In genomic region chr13:64369805-64370172, GRCm38 (mm10) we compare ENCODE assay signal across 8 mouse cellular contexts. TPM values are rescaled to one million over a fixed set of nuclear protein-coding genes. Genes with fewer than 3 reads are reported as not detected.
DNase-seq lines count a peak whose midpoint lies in the region; ATAC-seq and TF ChIP-seq lines count a peak whose summit lies in the region.

No protein-coding gene starts in this region.

- no peak for TF ChIP-seq CTCF in spleen, adult 2 months (IDR thresholded peaks at IDR 0.05; ENCODE audit: extremely low read depth, insufficient read depth, insufficient read length, insufficient replicate concordance)

- H3K9ac ChIP-seq in limb, embryonic 15.5 days = peak overlapping the region; percentile 64
- peak overlapping the region; percentile 80 for H3K9ac ChIP-seq in midbrain, embryonic 16.5 days (ENCODE audit: low read depth, low read length)

- no peaks in the 10 kb centered on the region for H3K27me3 ChIP-seq in spleen, adult 2 months (ENCODE audit: control insufficient read depth, insufficient read depth, low read length)
- H3K27me3 ChIP-seq in limb, embryonic 15.5 days = no peaks in the 10 kb centered on the region
- no peaks in the 10 kb centered on the region for H3K27me3 ChIP-seq in midbrain, embryonic 16.5 days (ENCODE audit: control insufficient read depth, insufficient read depth, low read depth, low read length)

- peak overlapping the region; percentile 64 for H3K4me3 ChIP-seq in spleen, adult 2 months (ENCODE audit: extremely low read depth, insufficient read depth, insufficient read length)
- peak overlapping the region; percentile 77 for H3K4me3 ChIP-seq in limb, embryonic 15.5 days
- peak overlapping the region; percentile 70 for H3K4me3 ChIP-seq in midbrain, embryonic 16.5 days (ENCODE audit: low read depth, low read length)

- WGBS in spleen, adult 2 months = under 1% methylated on average over 29 of the region's 29 CpGs
- WGBS in limb, embryonic 15.5 days = under 1% methylated on average over 29 of the region's 29 CpGs
- under 1% methylated on average over 29 of the region's 29 CpGs for WGBS in midbrain, embryonic 16.5 days

- H3K9me3 ChIP-seq in limb, embryonic 15.5 days = no peaks in the 10 kb centered on the region
- no peaks in the 10 kb centered on the region for H3K9me3 ChIP-seq in midbrain, embryonic 16.5 days (replicated peaks; ENCODE audit: control insufficient read depth, low read length, poor library complexity, severe bottlenecking)

- no peak for TF ChIP-seq POLR2A in spleen, adult 2 months (IDR thresholded peaks at IDR 0.05; ENCODE audit: low read depth, low read length)

- peak; percentile 72 for DNase-seq in embryo, embryonic 10 days (ENCODE audit: low spot score)
- no peak for DNase-seq in embryo, embryonic 10.5 days (ENCODE audit: low spot score)
- peak in 1 of 2 experiments; percentile 22 for DNase-seq in spleen, adult 2 months (ENCODE audit: low read depth in 1 of 2, low spot score in 2 of 2)
- DNase-seq in spleen, adult 18-20 months = no peak
- DNase-seq in gastrocnemius, postnatal 4 days (ENCODE audit: low spot score in 2 of 2) = peak; percentile 31 to 50
- DNase-seq in retina, embryonic 14.5 days (ENCODE audit: low spot score) = no peak

- peak overlapping the region; percentile 83 for H3K4me2 ChIP-seq in limb, embryonic 15.5 days
- peak overlapping the region; percentile 86 for H3K4me2 ChIP-seq in midbrain, embryonic 16.5 days (ENCODE audit: low read length)

- peak; percentile 57 for ATAC-seq in limb, embryonic 15.5 days (ENCODE audit: insufficient number of reproducible peaks, low FRiP score, low TSS enrichment, low read depth)
- ATAC-seq in midbrain, embryonic 16.5 days = peak; percentile 85

- no peaks in the 10 kb centered on the region for H3K36me3 ChIP-seq in spleen, adult 2 months (ENCODE audit: control insufficient read depth, insufficient read depth, low read length)
- peaks cover 26% of the 10 kb centered on the region for H3K36me3 ChIP-seq in limb, embryonic 15.5 days
- H3K36me3 ChIP-seq in midbrain, embryonic 16.5 days (ENCODE audit: control insufficient read depth, insufficient read depth, low read length) = peaks cover 21% of the 10 kb centered on the region

- no peak overlapping the region for H3K27ac ChIP-seq in spleen, adult 2 months (ENCODE audit: insufficient read depth, low read length)
- peak overlapping the region; percentile 72 for H3K27ac ChIP-seq in limb, embryonic 15.5 days
- H3K27ac ChIP-seq in midbrain, embryonic 16.5 days (ENCODE audit: low read length) = peak overlapping the region; percentile 72

- H3K4me1 ChIP-seq in spleen, adult 2 months (ENCODE audit: control insufficient read depth, insufficient read depth, insufficient read length) = no peaks in the 10 kb centered on the region; the same call in 1 of the 2 replicates
- H3K4me1 ChIP-seq in limb, embryonic 15.5 days = 0 out of 2 replicates have a peak, but pooled peaks cover 8% of the 10 kb centered on the region
- H3K4me1 ChIP-seq in midbrain, embryonic 16.5 days (ENCODE audit: control insufficient read depth, insufficient read depth, low read length) = peaks cover 9% of the 10 kb centered on the region

RNA-seq across cellular contexts. Expression of gene Ctsl, which starts 0.9 kb away (rescaled TPM):
- polyA plus RNA-seq in spleen, adult 2 months (2012; rRNA removed) = 20.2 and 23.1 TPM in 2 replicates
- total RNA-seq in gastrocnemius, postnatal 4 days (2021) = 100 to 1,000 TPM; 179 to 189 TPM
- 242 and 254 TPM in 2 replicates for polyA plus RNA-seq in limb, embryonic 15.5 days (2015; fragmentation: Nextera tagmentation; extraction: Ambion mirVana)
- 153 and 163 TPM in 2 replicates for polyA plus RNA-seq in midbrain, embryonic 16.5 days (2015; fragmentation: Nextera tagmentation; extraction: Ambion mirVana)

RNA-seq across cellular contexts. Expression of gene Aaed1, which starts 57.3 kb away (rescaled TPM):
- 4.7 and 4.9 TPM in 2 replicates for polyA plus RNA-seq in spleen, adult 2 months (2012; rRNA removed)
- total RNA-seq in gastrocnemius, postnatal 4 days (2021) = 10 to 100 TPM; 36.5 to 41.9 TPM
- 44.8 and 46.3 TPM in 2 replicates for polyA plus RNA-seq in limb, embryonic 15.5 days (2015; fragmentation: Nextera tagmentation; extraction: Ambion mirVana)
- 10.7 and 11.5 TPM in 2 replicates for polyA plus RNA-seq in midbrain, embryonic 16.5 days (2015; fragmentation: Nextera tagmentation; extraction: Ambion mirVana)

Comparison
In these comparisons a context has a peak if more than half of its experiments do, and no peak if none do; other contexts are left out.
1. DNase-seq: peak in embryo, embryonic 10 days (single experiment) and gastrocnemius, postnatal 4 days (2 of 2); none in embryo, embryonic 10.5 days (single experiment), spleen, adult 18-20 months (0 of 2) and retina, embryonic 14.5 days (single experiment).
2. Peak in every context shown above with its lines, with median percentiles within 50 percentile points of each other: H3K4me3 ChIP-seq.